Mouse (Mus musculus) gastrocnemius, postnatal 36 days (tissue): ENCODE measurements around the gene Asic4. TPM values are rescaled to one million over a fixed set of nuclear protein-coding genes. Genes with fewer than 3 reads are reported as not detected.

Experiments used
- DNase-seq, 2 experiments: peaks; one replicate each; pipeline ENCODE4 v3.0.0; 2022
- intact Hi-C: fragments of 180-260 bp; cut with DNase I; formaldehyde crosslinking; loops from one replicate; pipeline ENCODE4 v1.15.1; 2025
- total RNA-seq, 2 experiments: library from RNA; stranded (reverse); gene quantifications; 2 replicates each; pipeline ENCODE4 v1.2.3; 2021

Asic4 gene
- total RNA-seq, 2 experiments from 2014 or later = not detected

- intact Hi-C loops = no loop called here
Observed at GRCm38 (mm10) chr1:75442811-75443210, 7.4 kb upstream of the Asic4 start.

GRCm38 (mm10) chr1:75443247-75444024 lies 6.8 kb upstream of the Asic4 start:
- intact Hi-C loops = no loop called here

More at GRCm38 (mm10) chr1:75442811-75443210, 7.4 kb upstream of the Asic4 start:
- DNase-seq = no peak

GRCm38 (mm10) chr1:75444208-75444607 lies 6.0 kb upstream of the Asic4 start:
- intact Hi-C loops = no loop called here

More at GRCm38 (mm10) chr1:75443247-75444024, 6.8 kb upstream of the Asic4 start:
- DNase-seq = no peak

GRCm38 (mm10) chr1:75445141-75445701 lies 5.0 kb upstream of the Asic4 start:
- intact Hi-C loops = no loop called here

More at GRCm38 (mm10) chr1:75444208-75444607, 6.0 kb upstream of the Asic4 start:
- DNase-seq = no peak

GRCm38 (mm10) chr1:75445751-75446611 lies 4.3 kb upstream of the Asic4 start:
- peak; percentile 67 to 76 for DNase-seq
- intact Hi-C loops = no loop called here

More at GRCm38 (mm10) chr1:75445141-75445701, 5.0 kb upstream of the Asic4 start:
- no peak for DNase-seq

- DNase-seq = no peak
- intact Hi-C loops = loop anchor here (1.0 kb wide), 1 partner anchor 20 kb away; no protein-coding TSS in a partner anchor
Observed at GRCm38 (mm10) chr1:75446656-75447055, 3.6 kb upstream of the Asic4 start.

GRCm38 (mm10) chr1:75447265-75448051 lies 2.8 kb upstream of the Asic4 start:
- intact Hi-C loops = loop anchor here (1.0 kb wide), 1 partner anchor 19 kb away; no protein-coding TSS in a partner anchor
- no peak for DNase-seq

- DNase-seq = no peak
- intact Hi-C loops = no loop called here
Observed at GRCm38 (mm10) chr1:75448052-75448431, 2.2 kb upstream of the Asic4 start.

- DNase-seq = no peak
- intact Hi-C loops = no loop called here
Observed at GRCm38 (mm10) chr1:75448937-75449336, 1.3 kb upstream of the Asic4 start.

GRCm38 (mm10) chr1:75449377-75450135 lies 680 bp upstream of the Asic4 start:
- DNase-seq = no peak
- intact Hi-C loops = no loop called here

GRCm38 (mm10) chr1:75451900-75452299 lies 1.7 kb downstream of the Asic4 start:
- DNase-seq = no peak
- intact Hi-C loops = no loop called here

GRCm38 (mm10) chr1:75455433-75455832 lies 5.2 kb downstream of the Asic4 start:
- no peak for DNase-seq
- intact Hi-C loops = no loop called here

GRCm38 (mm10) chr1:75455948-75456347 lies 5.7 kb downstream of the Asic4 start:
- intact Hi-C loops = no loop called here
- DNase-seq = no peak

GRCm38 (mm10) chr1:75456746-75457564 lies 6.7 kb downstream of the Asic4 start:
- intact Hi-C loops = no loop called here
- DNase-seq = no peak

GRCm38 (mm10) chr1:75457710-75458024 lies 7.4 kb downstream of the Asic4 start:
- no peak for DNase-seq
- intact Hi-C loops = no loop called here

- intact Hi-C loops = no loop called here
- DNase-seq = peak in 1 of 2 experiments; percentile 50
Observed at GRCm38 (mm10) chr1:75458025-75458788, 8.0 kb downstream of the Asic4 start.

- intact Hi-C loops = no loop called here
- DNase-seq = no peak
Observed at GRCm38 (mm10) chr1:75458789-75459684, 8.8 kb downstream of the Asic4 start.
